In the genomic region with DNA sequence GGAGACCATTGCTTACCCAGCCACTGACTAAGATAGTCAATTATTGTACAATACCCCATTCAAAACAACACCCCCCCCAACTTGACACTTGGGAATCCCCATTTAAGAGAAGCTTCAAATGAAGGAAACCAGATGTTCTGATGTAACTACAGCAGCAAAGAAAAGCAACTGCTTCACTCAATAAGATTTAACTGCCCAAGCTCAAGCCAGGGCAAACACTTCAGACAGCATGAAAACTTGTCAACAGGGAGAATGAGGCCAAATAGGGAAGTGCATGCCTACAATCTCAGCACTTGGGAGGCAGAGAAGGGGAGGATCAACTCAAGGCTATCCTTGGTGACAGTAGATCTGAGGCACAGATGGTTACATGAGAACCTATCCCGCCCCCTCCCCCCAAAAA, we compare ENCODE assay signal across 16 mouse cellular contexts. TPM values are rescaled to one million over a fixed set of nuclear protein-coding genes. Genes with fewer than 3 reads are reported as not detected.
"Had no signal": no experiment of that assay in that cellular context is flagged by ENCODE, and none has a peak within 500 bp of the region (broad histone marks: within the 10 kb centered on the region; RNA-seq: fewer than 3 reads in every experiment).

No protein-coding gene starts in this region.

- DNase-seq: kidney, adult 18-20 months; kidney, postnatal 10 days; kidney, postnatal 4 days; left cerebral cortex, postnatal 4 days; thymus, postnatal 4 days had no signal

- H3K27me3 ChIP-seq: intestine, embryonic 15.5 days; limb, embryonic 13.5 days; megakaryocyte, embryonic 14.5 days; midbrain, embryonic 12.5 days had no signal

- H3K4me2 ChIP-seq: intestine, embryonic 15.5 days; limb, embryonic 13.5 days; midbrain, embryonic 12.5 days had no signal

- H3K9ac ChIP-seq: intestine, embryonic 15.5 days; limb, embryonic 13.5 days; liver, embryonic 14.5 days; midbrain, embryonic 12.5 days had no signal

- ATAC-seq: intestine, embryonic 15.5 days had no signal

- H3K9me3 ChIP-seq: intestine, embryonic 15.5 days; limb, embryonic 13.5 days; megakaryocyte, embryonic 14.5 days; midbrain, embryonic 12.5 days had no signal

- H3K4me1 ChIP-seq: intestine, embryonic 15.5 days; limb, embryonic 13.5 days had no signal

- H3K27ac ChIP-seq: intestine, embryonic 15.5 days; layer of hippocampus, adult 2 months; limb, embryonic 13.5 days; liver, embryonic 14.5 days; macrophage; midbrain, embryonic 12.5 days; stomach, postnatal 0 days had no signal

- H3K4me3 ChIP-seq: intestine, embryonic 15.5 days; layer of hippocampus, adult 2 months; limb, embryonic 13.5 days; megakaryocyte, embryonic 14.5 days; midbrain, embryonic 12.5 days; myocyte had no signal

RNA-seq across cellular contexts. Expression of gene Cyp2d26, which starts 27.6 kb away (rescaled TPM):
- polyA plus RNA-seq: limb, embryonic 13.5 days; macrophage; midbrain, embryonic 12.5 days; myocyte; neural tube, embryonic 11.5 days had no signal

RNA-seq across cellular contexts. Expression of gene Cyp2d40, which starts 57.7 kb away (rescaled TPM):
- polyA plus RNA-seq: intestine, embryonic 15.5 days; kidney, embryonic 14.5 days; limb, embryonic 13.5 days; macrophage; midbrain, embryonic 12.5 days; myocyte; neural tube, embryonic 11.5 days; stomach, postnatal 0 days had no signal
